Mouse (Mus musculus) olfactory bulb, adult 2 months (tissue): ENCODE measurements around the gene Insl6.

Experiments
- CTCF ChIP-seq: fragments of 200-500 bp; IDR thresholded peaks from 2 replicates; pipeline ENCODE4 v1.5.1; 2012; ENCODE audit warnings: low read depth, mild to moderate bottlenecking, low read length, moderate library complexity; ENCODE audit not compliant: insufficient read depth
- POLR2A ChIP-seq: fragments of 200-500 bp; IDR thresholded peaks from 2 replicates; pipeline ENCODE4 v1.6.1; 2012; ENCODE audit warnings: mild to moderate bottlenecking, low read depth, low read length, moderate library complexity; ENCODE audit not compliant: insufficient read depth

GRCm38 (mm10) chr19:29350991-29351390 lies 25.8 kb upstream of the Insl6 start:
- TF ChIP-seq POLR2A: no peak
- TF ChIP-seq CTCF: no peak
